Comparison of ENCODE assay signal across 8 mouse cellular contexts in genomic region chr13:94135180-94135579, GRCm38 (mm10).
A peak's percentile ranks its signal among the peaks of the same experiment; 100 is the strongest.
DNase-seq lines count a peak whose midpoint lies in the region; ATAC-seq and TF ChIP-seq lines count a peak whose summit lies in the region.

No protein-coding gene starts in this region.

- H3K9me3 ChIP-seq in kidney, embryonic 14.5 days (ENCODE audit: control insufficient read depth, low read length) = no peaks in the 10 kb centered on the region
- no peaks in the 10 kb centered on the region for H3K9me3 ChIP-seq in embryonic facial prominence, embryonic 12.5 days
- no peaks in the 10 kb centered on the region for H3K9me3 ChIP-seq in heart, embryonic 10.5 days
- H3K9me3 ChIP-seq in forebrain, embryonic 12.5 days = no peaks in the 10 kb centered on the region

- DNase-seq in kidney, adult 9 months = no peak
- no peak for DNase-seq in heart, embryonic 10.5 days (ENCODE audit: low spot score)
- DNase-seq in kidney, postnatal 4 days = peak; percentile 74 to 80
- DNase-seq in cerebellum, adult 9-10 months = no peak
- no peak for DNase-seq in layer of hippocampus, adult 2 months (ENCODE audit: low spot score in 2 of 2)

- H3K27ac ChIP-seq in kidney, embryonic 14.5 days (ENCODE audit: low read depth, low read length) = peak overlapping the region; percentile 83
- 0 out of 2 replicates have a peak overlapping the region, but pooled peaks have one; percentile 11 for H3K27ac ChIP-seq in embryonic facial prominence, embryonic 12.5 days
- peak overlapping the region; percentile 16; the same call in 1 of the 2 replicates for H3K27ac ChIP-seq in heart, embryonic 10.5 days
- H3K27ac ChIP-seq in layer of hippocampus, adult 2 months = no peak overlapping the region
- H3K27ac ChIP-seq in forebrain, embryonic 12.5 days = no peak overlapping the region

- H3K4me3 ChIP-seq in kidney, embryonic 14.5 days (ENCODE audit: low read length) = no peak overlapping the region
- no peak overlapping the region for H3K4me3 ChIP-seq in embryonic facial prominence, embryonic 12.5 days
- H3K4me3 ChIP-seq in heart, embryonic 10.5 days = no peak overlapping the region
- H3K4me3 ChIP-seq in layer of hippocampus, adult 2 months = no peak overlapping the region
- H3K4me3 ChIP-seq in forebrain, embryonic 12.5 days (replicated peaks) = no peak overlapping the region

- H3K4me2 ChIP-seq in kidney, embryonic 14.5 days (replicated peaks; ENCODE audit: low read depth, low read length) = no peak overlapping the region
- H3K4me2 ChIP-seq in embryonic facial prominence, embryonic 12.5 days (replicated peaks) = no peak overlapping the region
- no peak overlapping the region for H3K4me2 ChIP-seq in forebrain, embryonic 12.5 days

- peak; percentile 65; the same call in 1 of the 2 replicates for ATAC-seq in kidney, embryonic 14.5 days (ENCODE audit: low FRiP score, low TSS enrichment)
- no peak for ATAC-seq in embryonic facial prominence, embryonic 12.5 days (ENCODE audit: insufficient number of reproducible peaks, insufficient read depth, low FRiP score, low TSS enrichment)
- ATAC-seq in forebrain, embryonic 12.5 days (ENCODE audit: low FRiP score) = no peak

- H3K27me3 ChIP-seq in kidney, embryonic 14.5 days (ENCODE audit: control insufficient read depth, insufficient read depth, low read length) = no peaks in the 10 kb centered on the region
- no peaks in the 10 kb centered on the region for H3K27me3 ChIP-seq in embryonic facial prominence, embryonic 12.5 days
- no peaks in the 10 kb centered on the region for H3K27me3 ChIP-seq in heart, embryonic 10.5 days (ENCODE audit: insufficient read depth, poor library complexity, severe bottlenecking)
- H3K27me3 ChIP-seq in forebrain, embryonic 12.5 days = no peaks in the 10 kb centered on the region

- no peak for TF ChIP-seq CTCF in layer of hippocampus, adult 2 months (conservative IDR thresholded peaks at IDR 0.05)

- no peak overlapping the region for H3K9ac ChIP-seq in kidney, embryonic 14.5 days (ENCODE audit: low read depth, low read length)
- no peak overlapping the region for H3K9ac ChIP-seq in embryonic facial prominence, embryonic 12.5 days
- H3K9ac ChIP-seq in forebrain, embryonic 12.5 days = no peak overlapping the region

- WGBS in kidney, embryonic 14.5 days = 25% methylated on average over 7 of the region's 7 CpGs
- 58% methylated on average over 7 of the region's 7 CpGs for WGBS in embryonic facial prominence, embryonic 12.5 days
- 62% methylated on average over 7 of the region's 7 CpGs for WGBS in heart, embryonic 10.5 days
- WGBS in forebrain, embryonic 12.5 days = 78% methylated on average over 7 of the region's 7 CpGs

- peaks cover 13% of the 10 kb centered on the region; the same call in 1 of the 2 replicates for H3K36me3 ChIP-seq in kidney, embryonic 14.5 days (ENCODE audit: control insufficient read depth, insufficient read depth, low read length)
- no peaks in the 10 kb centered on the region; the same call in 1 of the 2 replicates for H3K36me3 ChIP-seq in embryonic facial prominence, embryonic 12.5 days
- no peaks in the 10 kb centered on the region for H3K36me3 ChIP-seq in heart, embryonic 10.5 days
- H3K36me3 ChIP-seq in forebrain, embryonic 12.5 days (replicated peaks) = no peaks in the 10 kb centered on the region

- peaks cover 81% of the 10 kb centered on the region for H3K4me1 ChIP-seq in kidney, embryonic 14.5 days (ENCODE audit: control insufficient read depth, insufficient read depth, low read length)
- H3K4me1 ChIP-seq in embryonic facial prominence, embryonic 12.5 days = peaks cover 63% of the 10 kb centered on the region
- H3K4me1 ChIP-seq in heart, embryonic 10.5 days = peaks cover 45% of the 10 kb centered on the region
- H3K4me1 ChIP-seq in forebrain, embryonic 12.5 days = peaks cover 23% of the 10 kb centered on the region

Comparison
In these comparisons a context has a peak if more than half of its experiments do, and no peak if none do; other contexts are left out.
1. DNase-seq: peak in kidney, postnatal 4 days (2 of 2); none in kidney, adult 9 months (single experiment), heart, embryonic 10.5 days (single experiment), cerebellum, adult 9-10 months (single experiment) and layer of hippocampus, adult 2 months (0 of 2).
2. H3K27ac ChIP-seq: peak in kidney, embryonic 14.5 days (single experiment), embryonic facial prominence, embryonic 12.5 days (single experiment) and heart, embryonic 10.5 days (single experiment); none in layer of hippocampus, adult 2 months (single experiment) and forebrain, embryonic 12.5 days (single experiment).